Mouse (Mus musculus): Measurements from ENCODE around the gene Mfn2. TPM values are rescaled to one million over a fixed set of nuclear protein-coding genes. Genes with fewer than 3 reads are reported as not detected.

The Mfn2 gene
- total and polyA plus RNA-seq, 3 experiments = 10.0 to 36.8 (median 17.5) TPM

- Histone ChIP-seq H3K79me2 (replicated peaks; ENCODE audit: control insufficient read depth, extremely low read depth, insufficient read depth, poor library complexity, severe bottlenecking) (peaks cover 4% of the 10 kb centered on the region; the same call in 1 of the 2 replicates), H3K9me3 (replicated peaks; ENCODE audit: low read length) (no peaks in the 10 kb centered on the region), H3K4me2 (ENCODE audit: insufficient read depth, low read depth, poor library complexity, severe bottlenecking) (peak overlapping the region; percentile 82), H3K4me3 (replicated peaks in 1 of 3; ENCODE audit: low read depth in 2 of 3, low read length in 2 of 3, poor library complexity in 1 of 3) (peak overlapping the region; percentile 83 to 95 (median 93)), H3K4me1 (ENCODE audit: control insufficient read depth in 1 of 2, insufficient read depth in 2 of 2) (peaks cover 10 to 15% of the 10 kb centered on the region in 2 experiments), H3K27ac (ENCODE audit: insufficient read depth, low read depth) (no peak overlapping the region), H3K9ac (ENCODE audit: insufficient read depth, low read depth) (peak overlapping the region; percentile 92), H3K27me3 (replicated peaks) (peaks cover 2% of the 10 kb centered on the region), H3K36me3 (replicated peaks in 1 of 2; ENCODE audit: control insufficient read depth in 1 of 2, insufficient read depth in 1 of 2, low read length in 1 of 2) (peaks cover 24 to 46% of the 10 kb centered on the region in 2 experiments)
- dilution Hi-C loops (cut with MboI; ENCODE audit: extremely low pct_ligation_motif_present, extremely low pct_unique_long_range_greater_than_20kb, low sequenced_read_pairs) = no loop called here
- TF ChIP-seq USF2 (conservative IDR thresholded peaks at IDR 0.05; ENCODE audit: low read depth, low read length) (no peak), NRF1 (IDR thresholded peaks at IDR 0.05; ENCODE audit: low read depth, low read length) (no peak), MAZ (IDR thresholded peaks at IDR 0.05; ENCODE audit: low read depth, low read length) (no peak), ETS1 (conservative IDR thresholded peaks at IDR 0.05; ENCODE audit: low read depth, low read length) (no peak), SIN3A (IDR thresholded peaks at IDR 0.05; ENCODE audit: low read length) (no peak), EP300 (IDR thresholded peaks at IDR 0.05; ENCODE audit: low read length) (no peak), MYC (IDR thresholded peaks at IDR 0.05; ENCODE audit: low read depth, low read length) (no peak), BHLHE40 (IDR thresholded peaks at IDR 0.05; ENCODE audit: low read depth, low read length) (no peak), ELF1 (IDR thresholded peaks at IDR 0.05; ENCODE audit: low read depth, low read length) (no peak), RCOR1 (conservative IDR thresholded peaks at IDR 0.05; ENCODE audit: low read depth, low read length) (no peak), JUND (conservative IDR thresholded peaks at IDR 0.05; ENCODE audit: low read depth, low read length) (no peak), JUN (IDR thresholded peaks at IDR 0.05; ENCODE audit: insufficient read depth, low read depth, low read length) (no peak)
- DNase-seq (ENCODE audit: extremely low read depth) = no peak
- in situ Hi-C loops (cut with MboI; ENCODE audit: low pct_ligation_motif_present, low pct_unique_long_range_greater_than_20kb, low sequenced_read_pairs) = no loop called here
Measured at GRCm38 (mm10) chr4:147903601-147904000, 903 bp downstream of the Mfn2 start.

DNA sequence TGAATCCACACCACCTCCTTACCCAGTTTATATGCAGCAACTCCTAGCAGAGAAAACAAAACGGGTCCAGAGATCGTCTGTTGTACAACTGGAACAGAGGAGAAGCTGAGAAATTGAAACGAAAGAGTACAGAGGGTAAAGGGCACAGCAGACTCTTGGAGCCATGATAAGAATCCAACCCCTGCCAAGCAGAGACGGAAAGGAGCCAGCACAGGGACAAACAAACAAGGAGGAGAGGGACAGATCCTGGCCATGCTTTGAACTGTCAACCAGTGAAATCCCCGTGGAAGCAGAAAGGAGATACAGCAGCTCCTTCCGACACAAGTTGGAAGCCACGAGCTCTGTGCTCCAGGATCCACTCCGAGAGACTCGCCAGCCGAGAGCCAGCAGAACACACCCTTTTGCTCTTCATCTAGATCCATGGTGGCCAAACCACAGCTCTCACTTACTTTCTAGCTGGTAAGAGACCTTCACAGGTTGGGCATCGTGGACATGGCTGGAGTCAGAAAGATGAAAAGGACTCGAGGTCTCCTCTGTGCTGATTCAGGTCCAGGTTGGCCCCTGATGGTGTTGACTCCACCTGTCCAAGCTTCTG lies 1.5 kb downstream of the Mfn2 start:
- H3K4me1 ChIP-seq (ENCODE audit: control insufficient read depth in 1 of 2, insufficient read depth in 2 of 2) = peaks cover 10 to 15% of the 10 kb centered on the region in 2 experiments
- TF ChIP-seq E2F4 (IDR thresholded peaks at IDR 0.05; ENCODE audit: insufficient replicate concordance, low read depth, low read length) (no peak), HCFC1 (IDR thresholded peaks at IDR 0.05; ENCODE audit: low read depth, low read length) (no peak), MAX (IDR thresholded peaks at IDR 0.05; ENCODE audit: low read length) (no peak), CHD2 (IDR thresholded peaks at IDR 0.05; ENCODE audit: low read length) (no peak), USF1 (IDR thresholded peaks at IDR 0.05; ENCODE audit: low read depth, low read length) (no peak), GABPA (IDR thresholded peaks at IDR 0.05; ENCODE audit: insufficient replicate concordance, low read depth, low read length) (no peak), KAT2A (IDR thresholded peaks at IDR 0.05; ENCODE audit: insufficient replicate concordance, low read length) (no peak), SIN3A (IDR thresholded peaks at IDR 0.05; ENCODE audit: low read length) (no peak), MXI1 (IDR thresholded peaks at IDR 0.05; ENCODE audit: low read depth, low read length) (no peak), POLR2A (IDR thresholded peaks at IDR 0.05; ENCODE audit: low read depth, low read length) (no peak), MEF2A (IDR thresholded peaks at IDR 0.05; ENCODE audit: borderline replicate concordance, low read depth, low read length) (no peak), CTCF (conservative IDR thresholded peaks at IDR 0.05 in 1 of 2, IDR thresholded peaks at IDR 0.05 in 1 of 2; ENCODE audit: low read depth in 2 of 2, low read length in 2 of 2) (no peak), NELFE (IDR thresholded peaks at IDR 0.05; ENCODE audit: low read depth, low read length) (no peak), ZMIZ1 (IDR thresholded peaks at IDR 0.05; ENCODE audit: low read depth, low read length) (no peak)
- H3K4me2 ChIP-seq (ENCODE audit: insufficient read depth, low read depth, poor library complexity, severe bottlenecking) = no peak overlapping the region
- H3K27me3 ChIP-seq (replicated peaks) = peaks cover 2% of the 10 kb centered on the region
- no peak overlapping the region for H3K4me3 ChIP-seq (replicated peaks in 1 of 3; ENCODE audit: low read depth in 2 of 3, low read length in 2 of 3, poor library complexity in 1 of 3)
- in situ Hi-C loops (cut with MboI; ENCODE audit: low pct_ligation_motif_present, low pct_unique_long_range_greater_than_20kb, low sequenced_read_pairs) = no loop called here
- dilution Hi-C loops (cut with MboI; ENCODE audit: extremely low pct_ligation_motif_present, extremely low pct_unique_long_range_greater_than_20kb, low sequenced_read_pairs) = no loop called here
- H3K27ac ChIP-seq (ENCODE audit: insufficient read depth, low read depth) = no peak overlapping the region
- peaks cover 4% of the 10 kb centered on the region; the same call in 1 of the 2 replicates for H3K79me2 ChIP-seq (replicated peaks; ENCODE audit: control insufficient read depth, extremely low read depth, insufficient read depth, poor library complexity, severe bottlenecking)
- H3K36me3 ChIP-seq (replicated peaks in 1 of 2; ENCODE audit: control insufficient read depth in 1 of 2, insufficient read depth in 1 of 2, low read length in 1 of 2) = peaks cover 29 to 52% of the 10 kb centered on the region in 2 experiments
- no peak for DNase-seq (ENCODE audit: extremely low read depth)
- H3K9me3 ChIP-seq (replicated peaks; ENCODE audit: low read length) = no peaks in the 10 kb centered on the region
- no peak overlapping the region for H3K9ac ChIP-seq (ENCODE audit: insufficient read depth, low read depth)

Measured in CH12.LX (cell line).